Mouse (Mus musculus) adrenal gland, postnatal 14 days (tissue): ENCODE data around the gene Pkd1. TPM values are rescaled to one million over a fixed set of nuclear protein-coding genes. Genes with fewer than 3 reads are reported as not detected.

Experiments
- DNase-seq: peaks from one replicate; pipeline ENCODE4 v3.0.0; 2021; ENCODE audit warnings: mixed read lengths
- total RNA-seq: library from RNA; stranded (reverse); gene quantifications from 2 replicates; pipeline ENCODE4 v1.2.3, GENCODE M21; 2021

Gene Pkd1
- total RNA-seq, 1 experiment from 2014 or later: 42.2 TPM

DNA sequence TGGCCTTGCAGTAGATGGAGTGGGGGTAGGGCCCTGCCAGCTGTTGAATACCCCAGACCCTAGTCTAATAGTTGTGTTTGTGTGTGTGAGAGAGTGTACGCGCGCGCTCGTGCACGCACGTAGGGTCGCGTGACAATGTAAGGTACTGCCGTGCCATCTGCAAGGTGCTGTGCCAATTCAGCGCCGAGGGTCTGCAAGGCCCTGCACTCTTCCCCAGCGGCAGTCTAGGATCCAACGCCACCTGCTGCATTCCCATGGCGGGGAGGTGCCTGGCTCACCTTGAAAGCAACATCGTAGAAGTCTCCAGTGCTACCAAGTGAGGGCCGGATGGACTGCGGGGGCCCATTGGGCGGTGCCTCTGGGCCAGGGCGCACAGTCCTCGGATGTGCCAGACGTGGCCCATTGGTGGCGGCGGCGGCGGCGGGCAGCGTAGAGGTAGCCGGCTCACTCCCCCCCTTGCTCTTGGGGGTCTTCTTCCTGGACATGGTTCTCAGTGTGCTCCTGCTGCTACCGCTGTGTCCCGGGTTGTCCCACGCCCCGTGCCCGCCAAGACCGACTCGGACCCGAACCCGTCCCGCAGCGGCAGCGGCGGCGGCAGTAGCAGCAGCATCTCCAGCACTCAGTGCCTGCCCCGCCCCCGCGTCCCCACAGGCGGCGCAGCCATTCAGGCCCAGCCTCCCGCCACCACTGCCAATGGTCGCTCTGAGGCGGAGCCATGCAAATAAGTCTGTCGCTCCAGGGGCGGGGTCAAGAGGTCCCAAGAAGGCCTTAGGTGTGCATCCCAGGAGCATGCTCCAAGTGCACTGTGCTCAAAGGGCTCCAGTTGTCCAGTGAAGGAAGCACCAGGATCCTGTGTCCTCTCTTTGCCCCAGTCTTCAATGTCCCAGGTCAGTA is 16.3 kb upstream of the Pkd1 start:
- peak; percentile 94 for DNase-seq

- DNase-seq: no peak
Observed at GRCm38 (mm10) chr17:24534160-24534718, 15.4 kb upstream of the Pkd1 start, which contains the start of gene Rab26. Gene Rab26 (minus strand): TSS chr17:24534210.

DNA sequence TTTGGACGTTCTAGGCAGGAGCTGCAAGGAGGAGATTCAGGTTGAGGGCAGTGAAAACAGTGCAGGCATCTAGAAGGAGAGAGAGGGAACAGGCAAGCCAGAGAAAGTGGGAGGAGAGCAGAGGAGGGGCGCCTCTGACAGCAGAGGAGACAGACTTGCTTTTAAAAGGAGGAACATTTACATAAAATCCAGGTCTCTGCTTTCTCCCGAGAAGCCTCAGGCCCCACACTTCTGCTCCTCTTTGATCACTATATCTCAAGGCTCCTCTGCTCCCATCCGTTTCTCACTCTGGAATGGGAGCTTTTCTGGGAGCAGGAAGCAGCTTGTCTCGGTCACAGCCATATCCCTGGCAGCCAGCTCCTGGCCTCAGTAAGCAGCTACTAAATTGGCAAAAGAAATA is 14.3 kb upstream of the Pkd1 start:
- no peak for DNase-seq

- DNase-seq: no peak
Observed at GRCm38 (mm10) chr17:24537536-24537935, 12.1 kb upstream of the Pkd1 start.

- peak; percentile 52 for DNase-seq
Observed at GRCm38 (mm10) chr17:24538950-24539349, 10.7 kb upstream of the Pkd1 start.

DNA sequence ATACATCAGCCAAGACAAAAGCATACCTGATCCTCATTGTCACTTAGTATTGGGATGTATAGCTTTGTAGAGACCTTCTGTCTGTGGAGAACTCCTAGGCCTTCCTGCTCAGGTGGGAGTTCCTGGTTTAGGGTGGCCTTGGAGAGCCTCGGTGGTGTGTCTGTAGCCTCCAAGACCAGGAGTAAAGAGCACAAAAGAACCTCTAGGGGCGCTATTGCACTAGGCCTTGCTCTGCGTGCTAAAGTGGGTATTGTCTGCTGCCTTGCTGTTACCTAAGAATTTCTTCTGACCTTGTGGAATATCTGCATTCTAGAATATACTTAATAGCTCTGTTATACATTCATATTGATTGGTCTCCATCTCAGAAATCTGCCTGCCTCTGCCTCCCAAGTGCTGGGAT is 9.3 kb upstream of the Pkd1 start:
- DNase-seq: peak; percentile 68

- no peak for DNase-seq
Observed at GRCm38 (mm10) chr17:24544613-24545012, 5.0 kb upstream of the Pkd1 start.

DNA sequence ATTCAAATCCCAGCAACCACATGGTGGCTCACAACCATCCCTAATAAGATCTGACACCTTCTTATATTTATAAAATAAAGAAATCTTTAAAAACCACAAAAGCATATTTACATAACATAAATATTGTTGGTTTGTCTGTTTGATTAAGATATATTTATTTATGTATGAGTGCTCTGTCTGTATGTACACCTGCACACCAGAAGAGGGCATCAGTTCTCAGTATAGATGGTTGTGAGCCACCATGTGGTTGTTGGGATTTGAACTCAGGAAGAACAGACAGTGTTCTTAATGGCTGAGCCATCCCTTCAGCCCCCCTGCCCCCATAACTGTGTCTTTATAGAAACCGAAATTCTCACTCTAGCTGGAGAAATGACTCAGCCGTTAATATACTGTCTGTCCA is 4.4 kb upstream of the Pkd1 start:
- no peak for DNase-seq

DNA sequence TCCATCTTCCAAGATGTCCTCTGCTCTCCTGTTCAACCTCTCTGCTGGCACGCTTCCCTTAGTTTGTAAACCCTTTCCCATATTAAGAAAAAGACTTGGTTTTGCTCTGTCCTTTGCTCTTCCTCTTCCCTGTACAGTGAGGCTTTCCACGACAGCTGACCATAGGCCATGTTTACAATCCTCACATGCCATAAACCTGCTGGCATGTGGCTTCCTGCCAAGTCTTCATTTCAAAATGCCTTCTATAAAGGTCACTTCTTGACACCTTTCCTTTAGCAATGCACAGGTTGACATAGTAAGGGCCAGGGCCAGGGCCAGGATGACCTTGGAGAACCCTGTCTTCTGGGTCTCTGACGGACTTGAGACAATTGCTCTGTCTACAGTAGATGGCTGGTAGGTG is 3.4 kb upstream of the Pkd1 start:
- no peak for DNase-seq

GRCm38 (mm10) chr17:24548435-24548834 is 1.2 kb upstream of the Pkd1 start:
- DNase-seq: no peak

DNA sequence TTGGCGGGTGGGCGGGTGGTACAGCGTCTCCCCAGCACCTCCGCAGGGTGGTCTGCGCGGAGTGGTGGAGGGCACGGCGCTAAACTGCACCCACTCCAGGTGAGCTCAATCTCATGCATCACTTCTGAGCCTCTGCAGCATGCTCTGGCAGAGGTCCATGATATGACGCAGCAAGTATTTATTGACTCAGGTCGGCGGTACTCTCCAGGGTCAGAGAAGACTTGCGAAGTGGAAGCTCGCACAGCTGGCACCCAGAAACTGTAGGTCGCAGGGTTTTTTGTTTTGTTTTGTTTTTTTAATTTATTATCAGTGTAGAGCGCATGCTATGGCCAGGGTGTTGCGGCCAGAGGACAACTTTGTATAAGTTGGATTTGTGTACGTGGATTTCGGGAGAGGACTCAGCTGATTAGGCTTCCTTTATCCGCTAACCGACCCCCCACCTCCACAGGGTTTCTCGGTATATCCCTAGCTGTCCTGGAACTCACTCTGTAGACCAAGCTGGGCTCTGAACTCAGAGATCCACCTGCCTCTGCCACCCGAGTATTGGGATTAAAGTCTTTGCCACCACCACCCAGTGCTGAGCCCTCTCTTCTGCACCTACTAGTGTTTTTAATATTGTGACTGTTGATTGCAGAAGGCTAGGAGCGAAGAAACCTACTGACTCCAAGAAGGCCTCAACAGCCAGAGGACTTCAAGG is 565 bp upstream of the Pkd1 start:
- DNase-seq: peak; percentile 85

DNA sequence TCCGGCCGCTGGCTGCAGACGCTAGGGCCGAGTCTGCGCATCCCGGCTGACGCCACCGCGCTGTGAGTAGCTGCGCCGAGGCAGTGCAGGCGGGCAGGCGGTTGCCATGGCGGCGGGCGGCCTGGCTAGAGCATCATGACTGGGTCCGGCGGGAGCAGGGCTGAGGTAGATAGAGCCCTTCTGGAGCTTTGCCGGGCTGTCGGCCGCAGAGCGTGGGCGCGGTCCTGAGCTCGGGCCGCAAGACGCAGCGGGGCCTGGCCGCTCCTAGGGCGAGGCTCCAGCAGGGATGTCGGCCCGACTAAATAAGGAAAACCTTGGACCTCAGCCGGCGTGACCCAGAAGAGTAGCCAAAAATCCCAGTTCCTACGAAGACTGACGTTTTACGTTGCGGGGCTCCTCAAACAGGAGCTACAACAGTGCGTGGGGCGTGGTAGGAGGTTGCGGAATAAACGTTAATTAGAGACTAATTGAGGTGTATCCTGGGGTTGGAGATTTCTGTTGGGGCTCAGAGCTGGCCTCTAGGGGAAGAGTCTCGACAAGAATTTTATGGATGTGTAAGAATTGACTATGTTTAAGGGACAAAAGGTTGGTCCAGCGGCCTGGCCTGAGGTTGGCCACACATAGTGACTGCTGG is 899 bp downstream of the Pkd1 start:
- peak; percentile 91 for DNase-seq

- DNase-seq: no peak
Observed at GRCm38 (mm10) chr17:24551050-24551444, 1.4 kb downstream of the Pkd1 start.

GRCm38 (mm10) chr17:24557091-24557490 is 7.5 kb downstream of the Pkd1 start:
- DNase-seq: no peak

DNA sequence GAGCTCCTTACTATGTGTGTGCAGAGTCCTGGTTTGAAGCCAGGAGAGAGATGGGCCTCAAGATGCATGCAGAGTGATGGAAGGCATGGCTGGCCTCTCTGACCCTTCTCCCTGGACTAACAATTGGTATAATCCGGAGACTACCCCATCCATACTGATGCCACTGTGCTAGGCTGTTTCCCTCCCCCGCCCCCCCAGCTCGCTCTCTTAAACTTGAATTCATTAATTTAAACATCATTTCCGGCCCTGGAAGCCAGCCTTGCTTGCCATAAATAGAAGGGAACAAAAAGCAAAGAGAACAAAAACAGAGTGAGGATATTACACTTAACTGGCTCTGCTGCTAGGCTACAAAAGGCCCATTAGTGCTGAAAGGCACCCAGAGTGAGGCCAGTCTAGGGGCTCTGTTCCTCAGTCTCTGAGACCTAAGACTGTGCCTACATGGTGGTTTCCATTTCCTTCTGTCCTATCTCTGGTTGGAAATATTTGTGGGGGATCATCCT is 9.0 kb downstream of the Pkd1 start:
- peak; percentile 14 for DNase-seq

DNA sequence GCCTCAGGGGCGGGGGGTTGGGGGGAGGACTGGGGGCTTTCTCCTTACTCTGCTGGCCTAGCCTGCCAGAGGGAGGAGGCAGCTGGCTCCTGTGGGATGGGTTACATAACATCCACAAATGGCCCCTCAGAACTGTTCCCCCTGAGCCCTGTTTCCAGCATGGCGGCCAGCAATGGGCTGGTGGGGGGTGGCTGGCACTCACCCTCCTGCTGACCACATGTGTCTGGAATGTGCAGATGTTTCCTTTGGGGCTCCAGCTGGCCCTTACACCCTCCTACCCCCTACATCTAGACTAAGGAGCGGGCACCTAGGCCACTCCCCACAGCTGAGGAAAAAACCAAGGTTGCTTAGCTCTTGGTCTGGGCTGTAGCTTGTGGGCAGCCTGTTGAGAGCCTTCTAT is 9.5 kb downstream of the Pkd1 start:
- DNase-seq: peak; percentile 43

DNA sequence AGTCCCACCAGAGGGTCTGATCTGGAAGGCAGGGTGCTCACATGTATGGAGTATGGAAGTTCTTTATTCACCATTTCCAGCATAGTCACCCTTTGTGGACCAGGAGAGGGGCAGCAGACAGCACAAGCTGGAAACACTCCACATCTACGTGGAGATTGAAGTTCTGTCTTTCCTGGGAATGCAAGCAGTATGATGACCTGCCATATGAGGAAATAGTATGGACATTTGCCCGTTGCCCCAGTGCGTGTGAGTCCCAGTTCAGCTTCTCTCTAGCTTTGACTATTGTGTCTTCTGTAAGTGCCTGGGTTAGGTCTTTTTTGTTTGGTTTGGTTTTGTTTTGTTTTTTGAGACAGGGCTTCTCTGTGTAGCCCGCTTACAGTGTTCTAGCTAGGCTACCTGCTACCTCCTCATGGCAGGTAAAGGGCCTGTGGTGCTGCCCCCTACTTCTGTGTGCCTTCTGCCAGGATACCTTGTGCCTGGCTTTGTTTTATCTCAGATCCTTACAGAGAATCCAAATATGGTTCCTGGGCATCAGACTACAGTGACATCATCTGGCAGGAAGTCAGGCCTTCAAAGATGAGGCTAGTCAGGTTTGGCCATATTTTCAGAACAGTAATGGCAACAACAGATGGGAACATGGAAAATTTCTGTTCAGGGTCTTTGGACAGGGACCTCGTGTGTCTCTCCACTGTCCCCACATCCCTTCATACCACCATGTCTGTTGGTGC is 10.8 kb downstream of the Pkd1 start:
- no peak for DNase-seq

DNA sequence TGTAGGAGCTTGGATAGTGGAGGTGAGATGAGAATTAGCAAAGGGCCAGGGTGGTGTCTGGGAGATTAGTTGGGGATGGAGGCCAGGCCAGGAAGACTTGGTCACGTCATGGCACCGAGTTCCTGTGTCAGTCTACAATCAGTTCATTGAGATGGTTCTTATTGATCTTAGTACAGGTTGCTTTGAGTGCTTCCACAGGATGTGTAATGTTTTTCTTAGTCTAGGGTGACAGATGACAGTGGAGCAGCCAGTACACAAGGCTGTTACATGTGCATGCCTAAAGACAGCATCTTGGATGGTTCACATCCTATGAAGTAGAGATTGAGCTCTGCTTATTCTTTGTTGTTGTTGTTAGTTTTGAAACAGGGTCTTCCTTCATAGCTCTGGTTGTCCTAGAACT is 12.0 kb downstream of the Pkd1 start:
- no peak for DNase-seq

DNA sequence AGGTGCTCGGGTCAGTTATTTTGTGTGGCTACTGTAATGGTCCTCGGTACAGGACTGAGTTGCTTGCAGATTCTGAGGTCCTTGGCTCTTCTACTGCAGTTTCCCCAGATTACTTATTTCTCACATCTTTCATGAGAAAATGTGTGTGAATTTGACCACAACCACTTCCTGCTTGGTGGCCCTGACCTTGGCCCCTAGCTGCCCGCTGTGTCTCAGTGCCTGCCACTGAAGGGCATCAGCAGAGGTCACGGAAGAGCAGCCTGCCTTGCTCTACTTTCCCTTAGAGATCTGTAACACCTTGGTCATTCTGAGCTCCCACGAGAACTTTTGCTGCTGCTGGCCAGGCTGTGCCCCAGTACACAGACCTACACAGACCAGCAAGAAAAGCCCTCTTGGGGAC is 14.0 kb downstream of the Pkd1 start:
- DNase-seq: no peak

- DNase-seq: no peak
Observed at GRCm38 (mm10) chr17:24564422-24564821, 14.8 kb downstream of the Pkd1 start.

DNA sequence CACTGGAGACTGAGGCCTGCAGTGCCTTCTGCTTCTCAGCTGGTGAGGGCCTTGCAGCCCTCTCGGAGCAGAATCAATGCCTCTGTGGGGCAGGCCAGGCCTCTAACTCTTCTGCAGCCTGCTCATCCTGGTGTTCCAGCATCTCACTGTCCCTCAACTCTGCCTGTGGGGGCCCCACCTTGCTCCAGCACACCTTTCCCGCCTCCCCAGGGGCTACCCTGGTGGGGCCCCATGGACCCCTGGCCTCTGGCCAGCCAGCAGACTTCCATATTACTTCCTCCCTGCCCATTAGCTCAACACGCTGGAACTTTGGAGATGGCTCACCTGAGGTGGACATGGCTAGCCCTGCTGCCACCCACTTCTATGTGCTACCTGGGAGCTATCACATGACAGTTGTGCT is 15.5 kb downstream of the Pkd1 start:
- DNase-seq: no peak

- DNase-seq: no peak
Observed at GRCm38 (mm10) chr17:24565792-24566191, 16.2 kb downstream of the Pkd1 start.
